Mouse (Mus musculus): Measurements from ENCODE around the gene Macf1.

DNA sequence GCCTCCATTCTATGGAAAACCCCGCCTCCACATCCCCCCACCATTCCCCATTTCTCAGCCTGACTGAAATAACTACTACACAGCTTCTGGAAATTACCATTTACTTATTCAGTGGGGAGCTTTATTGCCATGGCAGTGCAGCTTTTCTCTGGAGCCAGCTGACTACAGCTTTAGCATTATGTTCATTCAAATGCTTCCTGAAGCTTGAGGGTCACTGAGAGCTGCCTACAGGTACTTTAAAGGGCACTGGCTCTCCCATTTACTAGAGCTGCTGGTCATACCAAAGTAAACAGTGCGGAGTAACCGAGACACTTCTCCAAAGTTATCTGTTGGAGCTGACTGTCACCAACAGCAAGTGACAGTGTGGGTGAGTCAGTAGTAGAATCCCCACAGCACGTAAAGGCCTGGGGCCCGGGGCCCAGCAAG lies 89.8 kb downstream of the Macf1 start:
- TF ChIP-seq CTCF (IDR thresholded peaks at IDR 0.05; ENCODE audit: low read depth) (no peak), EP300 (optimal IDR thresholded peaks at IDR 0.05) (no peak)

Data from stomach, postnatal 0 days (tissue).